Mouse (Mus musculus) retina, postnatal 7 days (tissue): ENCODE results near the gene Fcrlb.

Experiments
- DNase-seq: peaks from one replicate; pipeline ENCODE4 v3.0.0-alpha.2; 2012; ENCODE audit warnings: low read depth, low spot score

Gene Fcrlb

GRCm38 (mm10) chr1:170868905-170869283, 43.8 kb downstream of the Fcrlb start:
- no peak for DNase-seq

- DNase-seq: peak; percentile 78
Measured at GRCm38 (mm10) chr1:170868107-170868904, 44.4 kb downstream of the Fcrlb start.

DNA sequence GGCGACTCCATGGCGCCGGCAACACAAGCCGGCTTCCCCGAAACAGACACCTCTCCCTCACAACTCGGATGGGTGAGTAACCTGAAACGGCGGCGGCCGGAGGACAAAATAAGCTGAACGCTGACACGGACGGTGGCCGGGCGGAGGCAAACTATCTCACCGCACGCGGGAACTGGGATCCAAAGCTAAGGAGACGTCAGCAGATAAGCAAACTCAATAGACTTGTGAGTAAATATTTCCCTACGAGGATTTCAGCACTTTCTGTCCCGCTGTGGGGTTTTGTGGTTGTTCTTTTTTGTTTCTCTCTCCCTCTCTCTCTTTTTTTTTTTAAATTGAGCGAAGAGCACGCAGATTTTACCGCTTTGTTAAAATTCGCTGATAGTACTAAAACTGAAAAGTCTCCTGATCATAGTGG, 45.0 kb downstream of the Fcrlb start, which contains the start of gene Atf6:
Atf6 (minus strand) TSS at position 81 of the 415 bp plus-strand sequence.
- DNase-seq: peak; percentile 90

GRCm38 (mm10) chr1:170866992-170867690, 45.6 kb downstream of the Fcrlb start:
- DNase-seq: no peak

DNA sequence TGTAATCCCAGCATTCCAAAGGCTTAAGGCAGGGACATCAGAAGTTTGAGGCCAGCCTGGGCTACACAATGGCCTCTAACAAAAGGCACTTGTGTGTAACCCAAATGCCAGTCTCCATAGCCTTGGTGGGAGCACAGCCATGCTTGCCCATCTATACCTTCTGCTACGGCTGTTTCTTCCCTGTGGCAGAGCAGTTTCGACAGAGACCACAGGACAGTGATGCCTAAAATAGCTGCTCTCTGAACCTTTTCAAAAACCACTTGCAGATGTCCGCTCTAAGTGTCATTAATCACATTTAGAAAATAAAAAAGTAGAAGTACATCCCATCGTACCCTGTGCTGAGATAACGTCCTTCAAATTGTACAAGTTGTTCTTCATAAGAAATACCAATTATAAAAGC, 47.3 kb downstream of the Fcrlb start:
- no peak for DNase-seq

GRCm38 (mm10) chr1:170864754-170865153, 48.0 kb downstream of the Fcrlb start:
- no peak for DNase-seq

DNA sequence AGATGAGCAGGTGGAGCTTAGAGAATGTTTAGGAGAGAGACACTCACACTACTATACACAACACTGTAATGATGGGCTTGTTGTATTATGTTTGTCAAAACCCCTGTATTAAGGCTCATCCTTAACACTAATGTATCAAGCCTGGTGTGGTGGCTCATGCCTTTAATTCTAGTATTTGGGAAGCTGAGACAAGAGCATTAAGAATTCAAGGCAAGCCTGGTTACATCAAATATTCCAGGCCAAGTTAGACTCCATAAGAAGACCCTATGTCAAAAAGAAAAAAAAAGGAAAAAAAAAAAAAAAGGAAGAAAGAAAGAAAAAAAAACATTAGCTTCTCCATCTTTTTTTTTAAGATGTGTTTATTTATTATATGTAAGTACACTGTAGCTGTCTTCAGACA, 48.5 kb downstream of the Fcrlb start:
- no peak for DNase-seq

DNA sequence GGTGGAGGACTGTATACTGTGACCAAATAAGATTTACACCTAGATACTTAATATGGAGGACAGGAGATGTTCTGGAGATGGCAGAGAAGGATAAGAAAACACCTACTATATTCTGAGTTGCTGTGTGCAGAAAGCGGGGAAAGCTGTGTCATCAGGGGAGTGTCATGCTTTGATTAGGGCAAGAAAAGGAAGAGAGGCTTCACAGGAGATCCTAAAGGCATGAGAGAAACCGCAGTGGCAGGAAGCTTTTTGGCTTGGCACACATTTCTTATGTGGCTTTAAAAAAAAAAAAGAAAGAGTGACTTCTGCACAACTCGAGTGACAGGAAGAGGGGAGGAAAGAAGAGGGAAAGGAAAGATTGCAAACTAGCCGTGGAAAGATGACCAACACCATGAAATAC, 49.7 kb downstream of the Fcrlb start:
- no peak for DNase-seq

DNA sequence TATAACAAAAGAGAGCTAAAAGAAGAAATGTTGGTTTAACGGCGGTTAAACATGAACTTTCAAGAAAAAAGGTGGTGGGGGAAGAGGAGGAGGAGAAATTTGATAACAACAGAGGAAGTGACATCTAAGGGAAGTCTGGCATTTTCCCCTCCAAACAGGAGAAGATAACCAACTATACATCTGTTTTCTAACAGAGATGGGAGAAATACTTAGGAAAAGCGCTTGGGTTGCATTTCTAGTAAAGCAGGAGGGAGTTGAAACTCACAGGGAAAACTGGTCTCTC, 50.4 kb downstream of the Fcrlb start:
- no peak for DNase-seq

DNA sequence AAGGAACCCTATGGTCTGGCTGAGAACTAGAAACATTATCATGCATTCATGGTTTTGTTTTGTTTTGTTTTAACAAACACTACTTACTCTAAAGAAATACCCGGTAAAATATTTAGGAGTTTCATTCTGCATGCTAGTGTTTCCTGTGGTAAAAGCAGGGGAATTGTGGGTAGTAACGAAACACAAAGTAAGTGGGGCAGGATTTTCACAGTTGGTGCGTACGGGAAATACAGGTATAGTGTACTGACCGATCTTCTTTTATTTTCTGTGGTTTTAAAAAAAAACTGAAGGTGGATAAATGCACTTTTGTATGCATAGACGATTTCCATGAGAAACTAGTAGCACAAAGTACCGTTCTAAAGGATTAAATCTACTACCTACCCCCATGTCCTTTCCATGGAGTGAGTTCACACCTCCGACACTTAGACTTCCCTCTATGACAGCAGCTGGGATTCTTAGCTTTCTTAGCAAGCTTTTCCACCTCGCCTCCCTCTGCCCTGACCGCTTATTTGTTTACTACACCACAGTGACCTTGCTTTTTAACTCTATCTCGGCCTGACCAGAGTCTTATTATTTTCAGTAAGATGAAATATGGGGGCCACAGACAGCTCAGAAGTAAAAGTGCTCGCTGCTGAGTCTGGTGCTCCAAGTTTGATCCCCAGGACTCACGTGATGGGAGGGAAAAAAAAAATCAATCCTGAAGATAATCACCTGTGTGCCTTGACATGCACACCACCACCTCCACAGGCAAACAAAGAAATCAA, 50.9 kb downstream of the Fcrlb start:
- no peak for DNase-seq

GRCm38 (mm10) chr1:170858872-170859271, 53.9 kb downstream of the Fcrlb start:
- DNase-seq: no peak

DNA sequence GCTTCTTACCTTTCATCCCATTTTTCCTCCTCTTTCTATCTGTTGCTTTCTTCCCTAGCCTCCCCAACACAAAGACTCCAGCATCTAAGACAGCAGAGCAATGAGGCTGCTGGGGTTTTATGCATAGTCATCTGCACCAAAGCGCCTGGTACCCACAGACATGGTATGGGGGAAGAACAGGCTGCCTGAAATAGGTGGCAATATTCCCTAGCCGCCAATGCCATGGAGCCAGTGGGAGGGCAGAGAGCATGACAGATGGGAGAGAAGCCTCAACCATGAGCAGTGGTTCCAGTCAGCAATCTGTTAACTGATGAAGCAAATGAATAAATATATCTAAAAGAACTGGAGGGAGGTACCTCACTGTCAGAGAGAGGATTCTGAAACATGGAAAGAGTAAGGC, 55.4 kb downstream of the Fcrlb start:
- DNase-seq: no peak
